Mouse (Mus musculus) heart, postnatal 10 days (tissue): ENCODE measurements around the gene Lrrc8b. TPM values are rescaled to one million over a fixed set of nuclear protein-coding genes. Genes with fewer than 3 reads are reported as not detected.

ENCODE experiments used
- DNase-seq, 2 experiments: peaks; one replicate each; pipeline ENCODE4 v3.0.0; 2021
- intact Hi-C: fragments of 180-260 bp; cut with DNase I; formaldehyde crosslinking; loops from one replicate; pipeline ENCODE4 v1.15.1; 2025
- total RNA-seq, 2 experiments: library from RNA; stranded (reverse); gene quantifications; 2 replicates each; pipeline ENCODE4 v1.2.3; 2021

Lrrc8b gene
- total RNA-seq, 2 experiments from 2014 or later: 15.8 to 19.8 TPM

DNA sequence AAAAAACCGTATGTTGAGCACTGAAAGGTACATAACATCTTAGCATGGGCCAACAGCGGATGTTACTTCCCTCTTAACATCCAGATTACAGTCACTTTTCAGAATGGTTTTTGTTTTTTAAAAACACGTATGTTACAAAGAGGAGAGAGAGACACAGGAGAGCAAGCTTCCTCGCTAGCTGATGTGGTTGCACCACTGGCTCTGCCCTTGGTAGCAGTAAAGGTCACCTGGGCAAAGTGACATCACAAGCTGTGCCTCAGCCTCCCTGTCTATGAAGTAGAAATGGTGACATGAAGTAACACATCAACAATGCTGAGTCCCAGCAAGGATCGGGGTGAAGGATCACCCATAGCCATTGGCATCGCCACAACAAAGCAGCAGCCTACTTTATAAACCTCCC lies 93.2 kb downstream of the Lrrc8b start:
- intact Hi-C loops: no loop called here
- DNase-seq: no peak

DNA sequence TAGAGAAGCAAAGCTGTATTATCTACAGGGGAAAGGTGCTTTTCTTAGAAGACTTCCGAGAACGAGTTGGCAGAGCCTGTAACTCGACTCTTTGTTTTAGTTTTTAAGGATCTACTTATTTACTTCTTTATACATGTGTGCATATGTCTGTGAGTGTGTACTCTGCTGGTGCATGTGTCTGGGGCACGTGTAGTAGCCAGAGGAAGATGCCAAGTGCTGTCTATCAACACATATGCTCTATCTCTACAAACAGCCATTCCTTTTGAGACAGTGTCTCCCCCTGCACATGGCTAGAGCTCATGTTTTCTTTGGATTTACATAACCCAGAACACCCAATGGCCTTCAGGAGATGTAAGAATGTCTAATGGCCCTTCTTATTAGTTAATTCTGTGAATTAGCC lies 96.7 kb downstream of the Lrrc8b start:
- DNase-seq: no peak
- intact Hi-C loops: no loop called here

DNA sequence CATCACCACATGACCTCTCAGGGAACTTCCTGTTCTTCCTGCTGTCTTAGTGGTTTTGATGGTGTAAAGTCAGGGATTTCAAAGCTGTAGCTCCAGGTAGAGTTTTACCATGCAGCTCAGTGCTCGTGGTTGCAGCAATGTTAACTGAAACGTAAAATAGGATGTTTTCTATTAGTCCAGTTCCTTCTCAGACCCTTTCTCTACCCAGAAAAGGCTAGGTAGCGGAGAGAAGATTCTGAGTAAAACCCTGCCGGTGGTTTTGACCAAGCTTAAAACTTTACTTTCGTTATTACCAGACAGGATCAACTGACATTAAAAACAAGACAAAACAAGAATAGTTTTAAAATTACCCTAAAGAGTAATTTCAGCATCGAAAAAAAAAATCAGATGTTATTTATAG lies 100.0 kb downstream of the Lrrc8b start:
- intact Hi-C loops: no loop called here
- no peak for DNase-seq

DNA sequence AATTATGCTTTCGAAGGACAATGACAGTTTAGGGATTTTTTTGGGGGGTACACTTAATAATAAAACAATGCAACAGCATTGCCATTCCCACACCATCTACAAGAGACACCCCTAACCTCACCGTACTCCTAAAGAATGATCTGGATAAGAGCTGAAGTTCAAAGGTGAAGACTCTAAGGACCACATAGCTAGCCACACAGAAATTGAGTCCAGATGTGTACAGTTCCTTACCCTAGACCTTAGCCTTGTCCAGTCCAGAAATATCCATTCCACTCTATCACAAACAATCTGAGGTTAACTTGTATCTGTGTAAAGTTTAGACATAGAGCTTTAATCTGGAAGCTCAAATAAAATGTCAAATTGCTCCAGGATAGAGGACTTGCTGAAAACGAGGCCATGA lies 100.7 kb downstream of the Lrrc8b start:
- DNase-seq: no peak
- intact Hi-C loops: no loop called here

DNA sequence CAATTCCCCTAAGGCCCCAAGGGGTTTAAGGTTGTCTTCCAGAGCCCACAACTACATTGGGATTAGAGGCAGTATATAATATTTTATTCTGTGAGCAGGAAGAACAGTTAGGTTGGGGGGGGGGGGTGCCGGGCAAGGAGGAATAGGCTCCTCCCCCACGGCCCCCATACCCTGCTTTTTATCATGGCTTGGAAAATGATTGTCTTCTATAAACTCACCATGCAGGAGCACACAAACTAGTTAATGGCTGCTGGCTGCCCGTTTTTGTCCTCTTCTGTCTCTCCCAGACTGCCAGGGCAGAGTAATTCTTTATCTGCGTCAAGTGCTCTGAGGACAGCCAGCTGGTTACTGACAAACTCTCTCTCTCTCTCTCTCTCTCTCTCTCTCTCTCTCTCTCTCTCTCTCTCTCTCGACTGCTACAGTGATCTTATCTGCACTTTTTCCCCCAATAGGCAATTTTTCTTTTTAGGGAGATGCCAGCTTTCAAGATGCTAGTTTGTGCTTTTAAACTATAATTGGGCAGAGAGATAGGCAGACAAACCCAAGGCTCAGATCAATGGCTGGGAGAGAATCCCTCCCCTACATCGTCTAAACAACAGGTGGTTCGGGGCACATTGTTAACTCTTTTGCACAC lies 102.5 kb downstream of the Lrrc8b start:
- intact Hi-C loops: loop anchor here (2.0 kb wide), 3 partner anchors 19 to 351 kb away; no protein-coding TSS in a partner anchor
- peak; percentile 32 to 52 for DNase-seq

DNA sequence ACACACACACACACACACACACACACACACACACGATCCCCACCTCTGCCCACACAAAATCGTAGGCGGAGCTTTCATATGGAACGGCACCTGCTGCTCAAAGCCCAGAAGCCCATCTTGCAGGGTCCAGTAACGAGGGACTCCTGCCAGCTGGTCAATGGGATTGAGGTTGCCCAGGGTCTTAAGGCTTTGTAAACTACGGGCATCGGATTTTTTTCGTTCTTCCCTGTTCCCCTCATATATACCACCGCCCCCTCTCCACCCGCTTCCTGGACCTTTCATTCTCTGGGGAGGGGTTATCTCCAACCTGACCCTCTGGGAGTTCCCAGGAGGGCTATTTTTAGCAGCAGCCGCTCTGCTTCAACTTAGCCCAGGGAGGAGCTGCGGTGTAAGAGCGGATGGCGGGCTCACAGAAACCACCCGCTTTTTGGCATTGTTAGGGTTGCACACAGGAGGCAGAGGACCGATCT lies 103.1 kb downstream of the Lrrc8b start:
- intact Hi-C loops: loop anchor here (1.0 to 2.0 kb wide), 4 partner anchors 20 to 350 kb away; no protein-coding TSS in a partner anchor
- DNase-seq: no peak

DNA sequence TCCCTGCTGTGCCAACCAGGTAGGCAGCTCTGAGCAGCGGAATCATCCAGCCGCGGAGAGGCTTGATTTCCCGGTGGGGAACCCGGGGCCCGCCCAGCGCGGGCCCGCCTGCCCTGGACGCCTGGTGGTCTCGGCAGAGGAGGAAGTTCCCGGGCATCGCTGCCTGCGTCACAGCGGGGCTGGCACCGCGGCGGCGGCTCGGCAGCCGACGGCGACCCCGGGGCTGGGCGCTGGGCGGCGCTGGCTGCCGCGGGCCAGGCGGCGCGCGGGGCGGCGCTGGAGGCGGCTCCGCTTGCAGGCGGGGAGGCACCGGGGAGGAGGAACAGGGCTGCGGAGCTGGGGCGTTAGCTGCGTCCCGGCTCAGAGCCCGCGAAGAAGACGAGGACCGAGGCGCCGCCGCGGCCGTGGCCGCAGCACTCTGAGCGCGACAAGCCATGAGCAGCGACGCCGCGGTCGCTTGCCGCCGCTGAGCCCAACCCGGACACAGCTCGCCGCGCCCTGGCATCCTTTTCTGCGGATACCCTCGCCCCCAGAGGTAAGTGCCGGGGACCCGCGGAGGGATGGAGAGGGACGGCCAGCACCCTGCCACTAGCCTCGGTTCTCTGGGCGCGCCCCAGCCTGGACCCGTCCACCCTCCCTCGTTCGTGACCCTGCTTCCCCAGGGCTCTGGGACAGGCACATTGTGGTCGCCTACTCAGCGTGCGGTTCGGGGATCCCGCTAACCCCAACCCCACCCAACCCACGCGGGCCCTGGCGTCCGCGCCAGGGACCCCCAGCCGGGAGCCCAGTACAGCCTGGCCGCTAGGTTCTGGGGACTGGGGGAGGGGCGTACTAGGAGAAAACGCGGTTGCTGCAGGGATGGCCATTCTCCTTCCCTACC lies 103.8 kb downstream of the Lrrc8b start, which contains the start of gene Lrrc8c:
Lrrc8c (plus strand) TSS at position 293 of the 880 bp plus-strand sequence.
- intact Hi-C loops: loop anchor here (1.0 to 2.0 kb wide), 4 partner anchors 21 to 349 kb away; no protein-coding TSS in a partner anchor
- DNase-seq: peak; percentile 85 to 90

DNA sequence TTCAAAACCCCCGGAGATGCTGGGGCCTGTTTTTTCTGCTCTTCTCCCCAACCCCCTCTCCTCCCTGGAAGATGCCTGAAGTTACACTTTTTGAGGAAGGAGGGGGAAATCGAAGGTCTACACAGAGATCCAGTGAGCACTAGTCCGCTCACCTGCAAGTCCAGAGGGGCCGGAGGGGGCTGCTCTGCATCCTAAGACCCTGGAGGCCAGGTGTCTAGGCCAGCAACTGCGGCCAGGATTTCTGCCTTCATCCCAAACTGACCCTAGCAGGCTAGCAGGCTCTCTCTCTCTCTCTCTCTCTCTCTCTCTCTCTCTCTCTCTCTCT lies 104.4 kb downstream of the Lrrc8b start:
- DNase-seq: no peak
- intact Hi-C loops: loop anchor here (1.0 to 2.0 kb wide), 4 partner anchors 21 to 349 kb away; no protein-coding TSS in a partner anchor

DNA sequence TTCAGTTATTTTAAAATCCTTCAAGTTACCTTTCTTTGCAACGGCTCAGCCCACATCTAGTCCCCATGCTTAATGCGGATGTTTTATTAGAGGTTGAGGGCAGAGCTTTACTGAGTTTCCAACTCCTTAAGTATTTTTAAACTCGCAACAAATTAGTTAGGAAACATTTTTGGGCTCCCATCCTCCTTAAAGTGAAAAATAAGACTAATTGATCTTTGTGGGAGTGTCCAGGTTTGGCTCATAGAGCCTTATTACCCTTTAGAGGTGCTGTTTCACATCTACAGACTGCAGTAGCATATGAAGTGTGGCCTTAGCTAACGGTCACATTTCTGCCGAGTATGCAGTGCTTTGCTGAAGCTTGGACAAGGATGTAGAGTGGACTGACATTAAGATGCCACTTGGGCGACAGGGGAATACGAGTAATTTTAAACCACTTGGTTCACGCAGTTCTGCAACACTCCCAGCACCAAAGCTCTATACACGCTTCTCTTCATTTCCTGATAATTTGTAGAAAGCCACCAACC lies 104.9 kb downstream of the Lrrc8b start:
- intact Hi-C loops: no loop called here

DNA sequence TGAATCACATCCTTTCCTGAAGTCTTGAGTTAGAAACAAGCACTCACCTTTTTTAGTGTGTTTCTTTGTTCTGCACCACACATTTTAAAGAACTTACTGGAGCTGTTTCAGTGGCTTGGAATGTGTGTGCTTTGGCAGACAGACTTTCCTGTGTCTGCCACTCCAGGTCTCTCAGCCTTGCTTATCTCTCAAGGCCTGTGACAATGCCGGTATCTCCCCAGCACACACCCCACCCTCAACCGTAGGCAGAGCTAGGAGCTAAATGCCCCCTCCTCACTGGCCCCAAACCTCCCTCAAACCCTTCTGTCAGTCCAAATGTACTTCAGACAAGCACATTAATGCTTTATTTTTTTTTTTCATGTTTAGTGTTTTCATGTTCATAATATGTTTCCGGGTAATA lies 107.9 kb downstream of the Lrrc8b start:
- intact Hi-C loops: no loop called here
- DNase-seq: peak in 1 of 2 experiments; percentile 22

More for the DNA sequence above, 104.9 kb downstream of the Lrrc8b start:
- DNase-seq: peak in 1 of 2 experiments; percentile 24

DNA sequence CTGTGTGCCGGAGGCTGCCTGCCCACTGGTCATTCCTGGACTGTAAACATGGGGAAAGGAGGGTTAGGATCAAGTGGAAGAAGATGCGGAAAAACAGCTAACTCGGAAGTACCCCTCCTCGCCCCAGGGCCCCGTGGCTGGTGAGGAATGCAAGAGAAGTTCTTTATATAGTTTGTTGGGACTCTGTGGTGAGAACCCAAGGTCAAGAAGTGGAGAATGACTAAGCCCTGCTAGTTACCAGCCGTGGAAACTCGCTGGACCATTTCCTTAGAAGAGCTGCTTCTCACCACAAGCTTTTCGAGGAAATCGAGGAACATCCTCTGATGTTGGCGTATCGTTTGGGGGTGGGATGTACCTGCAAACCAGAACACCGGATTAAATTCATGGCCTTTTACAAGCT lies 109.4 kb downstream of the Lrrc8b start:
- intact Hi-C loops: no loop called here
- no peak for DNase-seq

DNA sequence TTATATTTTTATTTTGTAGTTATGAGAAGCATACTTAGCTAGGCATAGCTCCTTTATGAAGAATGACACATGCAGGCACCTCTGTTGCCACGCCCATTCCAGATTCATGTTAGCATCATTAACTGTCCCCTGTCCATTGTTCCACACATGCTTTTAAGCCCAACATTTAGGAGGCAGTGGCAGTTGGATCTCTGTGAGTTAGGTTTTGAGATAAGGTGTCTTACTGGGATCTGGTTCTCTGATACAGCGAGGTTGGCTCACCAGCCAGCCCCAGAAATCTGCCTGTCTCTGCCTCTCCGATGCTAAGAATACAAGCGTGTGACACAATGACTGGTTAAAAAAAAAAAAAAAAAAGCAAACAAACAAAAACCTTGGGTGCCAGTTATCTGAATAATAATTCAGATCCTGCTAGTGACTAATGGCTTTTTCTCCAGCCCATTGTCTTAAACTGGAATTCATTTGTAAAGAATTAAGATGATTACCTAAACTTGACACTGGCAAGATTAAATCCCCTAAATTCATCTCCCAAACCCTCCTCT lies 110.6 kb downstream of the Lrrc8b start:
- no peak for DNase-seq
- intact Hi-C loops: no loop called here

DNA sequence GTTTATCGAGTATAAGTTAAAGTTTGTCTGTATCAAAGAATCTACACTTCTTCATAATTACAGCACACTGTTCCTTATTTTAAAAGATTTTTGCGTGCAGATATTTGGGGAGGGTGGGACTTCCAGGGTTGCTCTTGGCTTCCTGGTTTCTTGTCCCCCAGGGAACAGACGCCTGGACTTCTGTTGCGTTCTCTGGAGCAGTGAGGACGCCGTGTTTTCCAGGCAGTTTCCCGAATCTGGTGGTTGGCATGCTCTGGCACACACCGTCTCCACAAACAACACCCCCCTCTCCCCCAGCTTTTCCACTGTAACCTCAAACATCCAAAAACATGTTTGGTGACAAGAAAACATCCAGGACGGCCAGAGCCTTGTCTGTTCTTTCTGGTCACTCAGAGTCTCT lies 111.2 kb downstream of the Lrrc8b start:
- peak in 1 of 2 experiments; percentile 20 for DNase-seq
- intact Hi-C loops: no loop called here

DNA sequence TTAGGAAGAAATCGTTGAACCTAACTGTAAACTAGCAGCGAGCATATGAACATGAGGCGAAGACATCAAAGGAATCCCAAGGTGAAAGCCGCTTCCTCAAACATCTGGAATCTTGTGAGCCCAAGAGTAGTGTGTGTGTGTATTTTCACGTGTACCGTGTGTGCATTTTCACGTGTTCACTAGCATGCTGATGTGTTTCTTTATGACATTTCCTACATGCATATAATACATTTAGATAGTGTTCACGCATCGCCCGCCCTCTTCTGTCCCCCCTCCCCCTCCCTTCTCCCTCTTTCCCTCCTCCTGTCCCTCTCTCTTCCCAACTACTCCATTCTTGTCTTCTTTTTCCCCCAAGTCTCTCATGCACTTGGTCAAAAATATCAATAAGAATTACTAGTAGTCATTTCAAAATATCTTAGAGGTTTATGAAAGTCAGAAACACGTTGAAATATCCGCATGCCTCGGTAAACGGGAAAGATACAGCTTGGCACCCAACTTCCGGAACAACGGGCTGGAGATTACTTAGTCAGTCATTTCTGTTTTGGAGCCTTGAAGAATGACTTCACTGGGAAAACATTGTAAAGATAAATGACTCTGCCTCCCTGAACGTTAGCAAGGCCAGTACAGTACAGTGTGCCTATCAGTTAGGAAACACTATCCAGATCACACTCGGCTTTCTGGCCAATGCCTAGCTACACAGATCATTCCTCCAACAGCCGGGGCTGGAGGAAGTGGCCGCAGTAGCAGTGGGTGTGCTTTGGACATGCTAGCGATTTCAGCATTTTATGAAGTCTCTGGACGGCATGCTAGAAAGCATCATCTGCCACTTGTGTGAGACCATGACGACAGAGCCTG lies 112.1 kb downstream of the Lrrc8b start:
- intact Hi-C loops: no loop called here
- peak; percentile 61 for DNase-seq

DNA sequence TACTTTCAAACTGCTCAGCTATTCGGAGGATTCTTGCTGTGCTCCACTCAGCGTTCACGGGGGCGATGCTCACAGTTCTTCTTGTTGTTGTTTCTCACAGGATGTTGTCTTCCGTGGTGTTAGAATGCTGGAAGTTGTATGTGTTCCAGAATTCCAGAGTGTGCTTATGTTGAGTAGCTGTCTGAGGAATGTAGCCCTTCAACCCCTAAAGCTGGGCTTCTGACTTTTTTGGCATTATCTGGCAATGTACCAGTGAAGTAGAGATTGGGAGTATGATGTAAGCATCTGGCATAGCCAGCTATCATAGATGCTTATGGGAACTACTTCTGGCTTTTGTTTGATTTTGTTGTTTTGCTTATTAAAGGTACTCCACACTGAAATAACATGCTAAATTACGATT lies 115.0 kb downstream of the Lrrc8b start:
- intact Hi-C loops: no loop called here
- DNase-seq: peak; percentile 22 to 25

DNA sequence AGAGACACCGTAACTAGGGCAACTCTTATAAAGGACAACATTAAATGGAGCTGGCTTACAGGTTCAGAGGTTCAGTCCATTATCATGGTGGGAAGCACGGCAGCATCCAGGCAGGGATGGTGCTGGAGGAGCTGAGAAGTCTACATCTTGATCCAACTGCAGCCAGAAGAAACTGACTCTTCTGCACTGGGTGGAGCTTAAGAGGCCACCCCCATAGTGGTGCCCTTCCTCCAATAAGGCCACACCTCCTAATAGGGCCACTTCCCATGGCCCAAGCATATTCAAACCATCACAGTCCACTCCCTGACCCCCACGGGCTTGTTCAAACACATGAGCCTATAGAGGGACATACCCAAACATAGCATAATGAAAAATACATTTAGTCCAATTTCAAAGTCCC lies 119.6 kb downstream of the Lrrc8b start:
- intact Hi-C loops: no loop called here
- no peak for DNase-seq

DNA sequence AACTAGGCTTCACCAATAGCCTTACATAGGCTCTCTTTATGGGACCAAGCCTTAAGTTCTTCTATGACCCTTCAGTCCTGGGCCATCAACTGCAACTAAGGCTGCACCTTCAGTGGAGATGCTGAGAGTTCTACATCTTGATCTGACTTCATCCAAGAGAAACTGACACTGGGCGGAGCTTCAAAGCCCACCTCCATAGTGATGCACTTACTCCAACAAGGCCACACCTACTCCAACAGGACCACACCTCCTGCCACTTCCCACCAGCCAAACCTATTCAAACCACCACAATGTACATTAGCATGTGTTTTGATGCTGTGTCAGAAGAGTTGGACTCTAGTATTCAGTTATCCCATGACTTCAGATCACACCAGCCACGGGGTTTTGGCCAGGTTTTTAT lies 120.6 kb downstream of the Lrrc8b start:
- intact Hi-C loops: no loop called here
- DNase-seq: no peak

DNA sequence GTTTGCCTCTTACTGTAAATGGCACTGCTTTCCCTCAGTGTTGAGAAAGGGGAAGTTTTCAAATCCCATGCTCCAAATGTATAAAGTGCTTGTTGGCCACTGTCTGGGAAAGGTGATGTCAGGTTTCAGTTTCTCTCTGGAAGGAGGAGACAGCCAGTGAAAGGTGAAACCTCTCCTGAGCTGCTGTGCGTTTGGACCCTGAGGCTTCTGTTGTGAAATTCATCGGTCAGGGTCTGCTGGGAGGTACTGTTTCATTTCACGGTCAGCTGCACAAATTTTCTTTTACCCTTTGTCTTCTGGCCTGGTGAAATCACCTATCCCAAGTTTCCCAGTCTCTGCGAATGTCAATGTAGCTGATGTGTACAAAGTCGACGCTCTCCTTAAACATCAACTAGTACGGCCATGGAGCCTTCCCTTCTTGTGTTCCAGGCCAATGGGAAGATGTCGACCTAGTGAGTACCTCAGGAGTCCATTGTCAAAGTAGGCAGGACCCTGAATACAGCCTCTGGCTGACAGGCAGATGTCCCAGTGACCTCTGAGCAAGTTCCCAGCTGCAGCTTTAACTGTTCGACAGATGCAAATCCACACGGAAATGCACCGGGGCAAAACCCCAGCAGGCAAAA lies 121.6 kb downstream of the Lrrc8b start:
- intact Hi-C loops: no loop called here
- DNase-seq: no peak
